ENCODE assay signal across 8 mouse cellular contexts in the genomic region with DNA sequence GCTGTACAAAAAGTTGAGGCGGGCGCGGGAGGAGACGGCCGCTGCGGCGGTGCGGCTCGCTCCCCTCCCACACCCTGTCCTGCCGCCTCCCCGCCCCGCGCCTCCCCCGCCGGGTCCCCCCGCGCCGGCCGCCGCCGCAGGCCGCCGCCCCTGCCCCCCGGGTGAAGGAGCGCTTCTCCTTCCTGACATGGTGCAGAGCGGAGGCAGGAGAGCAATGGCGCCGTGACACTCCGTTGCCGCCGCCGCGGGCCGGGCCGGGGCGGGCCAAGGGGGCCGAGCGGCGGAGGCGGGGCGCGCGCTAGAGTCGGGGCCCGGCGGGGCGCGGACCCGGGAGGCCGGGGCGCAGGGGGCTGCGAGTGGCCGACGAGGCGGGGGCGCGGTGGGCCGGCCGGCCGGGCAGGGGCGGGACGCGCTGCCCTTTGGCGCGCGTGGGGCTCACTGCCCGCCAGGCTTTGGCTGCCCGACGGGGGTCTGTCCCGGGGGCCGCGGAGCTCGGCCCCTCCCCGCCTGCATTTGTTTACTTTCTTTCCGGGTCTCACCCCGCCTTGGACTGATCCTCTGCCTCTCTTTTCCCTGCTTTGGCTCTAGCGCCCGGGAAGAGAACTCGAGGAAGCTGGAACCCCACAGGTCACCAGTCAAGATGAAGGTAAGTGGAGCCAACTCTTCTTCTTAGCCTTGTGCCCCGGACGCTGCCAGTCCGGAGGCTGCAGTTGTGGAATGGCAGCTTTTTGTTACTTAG. TPM values are rescaled to one million over a fixed set of nuclear protein-coding genes. Genes with fewer than 3 reads are reported as not detected.
DNase-seq lines count a peak whose midpoint lies in the region; ATAC-seq and TF ChIP-seq lines count a peak whose summit lies in the region.

No protein-coding gene starts in this region.

- TF ChIP-seq POLR2A in bone marrow, adult 2 months (IDR thresholded peaks at IDR 0.05; ENCODE audit: borderline replicate concordance, control insufficient read depth, low read depth, low read length): peak; percentile 38; the same call in 1 of the 2 replicates
- peak; percentile 51 for TF ChIP-seq POLR2A in myocyte (IDR thresholded peaks at IDR 0.05; ENCODE audit: insufficient read length, low read depth)

- 1% methylated on average over 74 of the region's 82 CpGs for WGBS in bone marrow, adult 2 months
- WGBS in forebrain, embryonic 14.5 days: under 1% methylated on average over 31 of the region's 82 CpGs
- 0% methylated on average over 54 of the region's 82 CpGs for WGBS in hindbrain, embryonic 12.5 days

- no peaks in the 10 kb centered on the region for H3K9me3 ChIP-seq in forebrain, embryonic 14.5 days (replicated peaks; ENCODE audit: control insufficient read depth, low read length)
- H3K9me3 ChIP-seq in hindbrain, embryonic 12.5 days (replicated peaks): no peaks in the 10 kb centered on the region

- ATAC-seq in cerebellum, adult (ENCODE audit: insufficient number of reproducible peaks, low FRiP score, low TSS enrichment): no peak
- peak; percentile 11 for ATAC-seq in forebrain, embryonic 14.5 days
- peak; percentile 6; the same call in 1 of the 2 replicates for ATAC-seq in hindbrain, embryonic 12.5 days (ENCODE audit: low FRiP score)

- peak; percentile 40 for DNase-seq in cerebellum, adult 11 months
- DNase-seq in forebrain, embryonic 14.5 days (ENCODE audit: low spot score): peak; percentile 29
- DNase-seq in liver: peak; percentile 65
- peak; percentile 54 for DNase-seq in testis, postnatal 14 days (ENCODE audit: low spot score)

- H3K9ac ChIP-seq in forebrain, embryonic 14.5 days (ENCODE audit: low read length): peak overlapping the region; percentile 82
- H3K9ac ChIP-seq in hindbrain, embryonic 12.5 days: peak overlapping the region; percentile 93

- H3K27ac ChIP-seq in bone marrow, adult 2 months (ENCODE audit: control insufficient read depth, insufficient read depth, low read depth, low read length, poor library complexity): peak overlapping the region; percentile 99
- peak overlapping the region; percentile 91 for H3K27ac ChIP-seq in forebrain, embryonic 14.5 days (ENCODE audit: low read depth, low read length)
- H3K27ac ChIP-seq in hindbrain, embryonic 12.5 days: peak overlapping the region; percentile 94

- H3K36me3 ChIP-seq in forebrain, embryonic 14.5 days (ENCODE audit: control insufficient read depth, insufficient read depth, low read length): peaks cover 34% of the 10 kb centered on the region
- peaks cover 26% of the 10 kb centered on the region; the same call in 1 of the 2 replicates for H3K36me3 ChIP-seq in hindbrain, embryonic 12.5 days
- peaks cover 20% of the 10 kb centered on the region for H3K36me3 ChIP-seq in myocyte (ENCODE audit: control insufficient read depth, insufficient read depth)

- peaks cover 32% of the 10 kb centered on the region for H3K79me2 ChIP-seq in myocyte (ENCODE audit: control insufficient read depth, insufficient read depth)

- H3K4me1 ChIP-seq in bone marrow, adult 2 months (ENCODE audit: control insufficient read depth, insufficient read depth, low read length): no peaks in the 10 kb centered on the region; the same call in 1 of the 2 replicates
- H3K4me1 ChIP-seq in forebrain, embryonic 14.5 days (ENCODE audit: control insufficient read depth, insufficient read depth, low read length): peaks cover 19% of the 10 kb centered on the region
- peaks cover 21% of the 10 kb centered on the region for H3K4me1 ChIP-seq in hindbrain, embryonic 12.5 days

- TF ChIP-seq CTCF in bone marrow, adult 2 months (IDR thresholded peaks at IDR 0.05; ENCODE audit: control insufficient read depth, insufficient read depth, low read length): no peak

- peak overlapping the region; percentile 87 for H3K4me3 ChIP-seq in bone marrow, adult 2 months (replicated peaks; ENCODE audit: control insufficient read depth, low read depth, low read length)
- H3K4me3 ChIP-seq in forebrain, embryonic 14.5 days (ENCODE audit: low read depth, low read length): peak overlapping the region; percentile 74
- H3K4me3 ChIP-seq in hindbrain, embryonic 12.5 days: peak overlapping the region; percentile 94
- peak overlapping the region; percentile 59 for H3K4me3 ChIP-seq in myocyte

- H3K4me2 ChIP-seq in forebrain, embryonic 14.5 days (ENCODE audit: low read length): peak overlapping the region; percentile 78
- peak overlapping the region; percentile 60 for H3K4me2 ChIP-seq in hindbrain, embryonic 12.5 days (replicated peaks)
- peak overlapping the region; percentile 84 for H3K4me2 ChIP-seq in myocyte (ENCODE audit: low read depth)

- H3K27me3 ChIP-seq in forebrain, embryonic 14.5 days (replicated peaks; ENCODE audit: control insufficient read depth, insufficient read depth, low read length): no peaks in the 10 kb centered on the region
- H3K27me3 ChIP-seq in hindbrain, embryonic 12.5 days: no peaks in the 10 kb centered on the region
- no peaks in the 10 kb centered on the region for H3K27me3 ChIP-seq in myocyte (ENCODE audit: control insufficient read depth, insufficient read depth, insufficient read length)

- peak overlapping the region; percentile 89 for H3ac ChIP-seq in myocyte (ENCODE audit: control insufficient read depth, insufficient read length)

TF ChIP-seq in myocyte, 11 proteins besides CTCF, POLR2A, EP300 and RAD21:
- TF ChIP-seq SRF (IDR thresholded peaks at IDR 0.05; ENCODE audit: control insufficient read depth, insufficient read length, low read depth) (no peak), TCF12 (IDR thresholded peaks at IDR 0.05; ENCODE audit: insufficient read depth, poor library complexity, severe bottlenecking) (no peak), REST (IDR thresholded peaks at IDR 0.05; ENCODE audit: insufficient read depth, insufficient read length) (no peak), TCF3 (IDR thresholded peaks at IDR 0.05; ENCODE audit: insufficient read length, low read depth) (no peak), POLR2AphosphoS2 (IDR thresholded peaks at IDR 0.05; ENCODE audit: insufficient read length, low read depth) (no peak), USF1 (IDR thresholded peaks at IDR 0.05; ENCODE audit: low read depth) (no peak), E2F4 (IDR thresholded peaks at IDR 0.05; ENCODE audit: insufficient read depth) (no peak), MAX (IDR thresholded peaks at IDR 0.05; ENCODE audit: low read depth) (no peak), MYOD1 (IDR thresholded peaks at IDR 0.05; ENCODE audit: control insufficient read depth in 1 of 3, insufficient read length in 2 of 3, low read depth in 2 of 3) (no peak), CEBPB (IDR thresholded peaks at IDR 0.05; ENCODE audit: insufficient read depth, poor library complexity, severe bottlenecking) (no peak), MYOG (IDR thresholded peaks at IDR 0.05; ENCODE audit: control insufficient read depth in 1 of 3, insufficient read depth in 1 of 3, insufficient read length in 2 of 3, low read depth in 2 of 3) (no peak)

RNA-seq across cellular contexts. Expression of gene Arid4a, which starts 0.9 kb away (rescaled TPM):
- 36.2 and 58.7 TPM in 2 replicates for polyA plus RNA-seq in bone marrow, adult 2 months (2011; ENCODE audit: insufficient read depth, insufficient read length, low replicate concordance, missing spikeins)
- 34.1 and 48.5 TPM in 2 replicates for polyA plus RNA-seq in forebrain, embryonic 14.5 days (2014; fragmentation: Nextera tagmentation; extraction: Ambion mirVana)
- 35.1 and 36.4 TPM in 2 replicates for polyA plus RNA-seq in hindbrain, embryonic 12.5 days (2016; fragmentation: Nextera tagmentation; extraction: Ambion mirVana)
- 1.7 TPM for polyA plus RNA-seq in myocyte (2012; fragmentation: generic; extraction: Trizol)

RNA-seq across cellular contexts. Expression of gene Psma3, which starts 42.3 kb away (rescaled TPM):
- 142 and 186 TPM in 2 replicates for polyA plus RNA-seq in bone marrow, adult 2 months (2011; ENCODE audit: insufficient read depth, insufficient read length, low replicate concordance, missing spikeins)
- 540 and 656 TPM in 2 replicates for polyA plus RNA-seq in forebrain, embryonic 14.5 days (2014; fragmentation: Nextera tagmentation; extraction: Ambion mirVana)
- polyA plus RNA-seq in hindbrain, embryonic 12.5 days (2016; fragmentation: Nextera tagmentation; extraction: Ambion mirVana): 509 and 532 TPM in 2 replicates
- 210 TPM for polyA plus RNA-seq in myocyte (2012; fragmentation: generic; extraction: Trizol)

Comparison
In these comparisons a context has a peak if more than half of its experiments do, and no peak if none do; other contexts are left out.
1. RNA of gene Arid4a, which starts 0.9 kb away (polyA plus RNA-seq): 36.2 to 58.7 TPM in bone marrow, adult 2 months, 35.1 to 36.4 TPM in hindbrain, embryonic 12.5 days and 34.1 to 48.5 TPM in forebrain, embryonic 14.5 days; 1.7 TPM in myocyte (single experiment); every median in the first group is over 10 times any median in the second.
2. Peak in every context shown above with its lines, with median percentiles within 50 percentile points of each other: DNase-seq, H3K27ac ChIP-seq, H3K4me3 ChIP-seq and H3K4me2 ChIP-seq.